Comparison of ENCODE assay signal across 8 mouse cellular contexts in genomic region chr4:129256450-129257380, GRCm38 (mm10). TPM values are rescaled to one million over a fixed set of nuclear protein-coding genes. Genes with fewer than 3 reads are reported as not detected.
DNase-seq lines count a peak whose midpoint lies in the region; ATAC-seq and TF ChIP-seq lines count a peak whose summit lies in the region.

No protein-coding gene starts in this region.

- H3K27ac ChIP-seq in hindbrain, postnatal 0 days, result no peak overlapping the region
- H3K27ac ChIP-seq in hindbrain, embryonic 11.5 days (ENCODE audit: low read depth, low read length), result no peak overlapping the region
- 0 out of 2 replicates have a peak overlapping the region, but pooled peaks have one; percentile 34 for H3K27ac ChIP-seq in intestine, embryonic 16.5 days (ENCODE audit: low read length)
- H3K27ac ChIP-seq in lung, embryonic 14.5 days (ENCODE audit: low read depth), result peak overlapping the region; percentile 67

- no peak overlapping the region for H3K4me2 ChIP-seq in hindbrain, postnatal 0 days (ENCODE audit: low read depth, low read length)
- H3K4me2 ChIP-seq in hindbrain, embryonic 11.5 days (replicated peaks; ENCODE audit: low read depth, low read length), result no peak overlapping the region
- H3K4me2 ChIP-seq in intestine, embryonic 16.5 days (ENCODE audit: low read depth, low read length), result no peak overlapping the region
- H3K4me2 ChIP-seq in lung, embryonic 14.5 days, result peak overlapping the region; percentile 26; the same call in 1 of the 2 replicates

- H3K27me3 ChIP-seq in hindbrain, postnatal 0 days (ENCODE audit: insufficient read depth, low read length), result no peaks in the 10 kb centered on the region
- H3K27me3 ChIP-seq in hindbrain, embryonic 11.5 days (ENCODE audit: control insufficient read depth, insufficient read depth, low read length), result peaks cover 3% of the 10 kb centered on the region; the same call in 1 of the 2 replicates
- no peaks in the 10 kb centered on the region for H3K27me3 ChIP-seq in intestine, embryonic 16.5 days (replicated peaks; ENCODE audit: control insufficient read depth, insufficient read depth, low read length)
- H3K27me3 ChIP-seq in lung, embryonic 14.5 days (ENCODE audit: insufficient read depth, low read length), result no peaks in the 10 kb centered on the region; the same call in 1 of the 2 replicates

- no peaks in the 10 kb centered on the region for H3K9me3 ChIP-seq in hindbrain, postnatal 0 days (ENCODE audit: low read length)
- no peaks in the 10 kb centered on the region for H3K9me3 ChIP-seq in hindbrain, embryonic 11.5 days (ENCODE audit: control insufficient read depth, low read length)
- no peaks in the 10 kb centered on the region for H3K9me3 ChIP-seq in intestine, embryonic 16.5 days (ENCODE audit: control insufficient read depth, low read length)
- H3K9me3 ChIP-seq in lung, embryonic 14.5 days (ENCODE audit: low read depth, low read length), result no peaks in the 10 kb centered on the region

- H3K4me3 ChIP-seq in hindbrain, postnatal 0 days (ENCODE audit: low read length), result no peak overlapping the region
- H3K4me3 ChIP-seq in hindbrain, embryonic 11.5 days (ENCODE audit: low read depth, low read length), result no peak overlapping the region
- no peak overlapping the region for H3K4me3 ChIP-seq in intestine, embryonic 16.5 days (ENCODE audit: low read length)
- no peak overlapping the region for H3K4me3 ChIP-seq in lung, embryonic 14.5 days (ENCODE audit: low read depth, low read length)

- no peaks in the 10 kb centered on the region for H3K36me3 ChIP-seq in hindbrain, postnatal 0 days (ENCODE audit: insufficient read depth, low read length)
- no peaks in the 10 kb centered on the region for H3K36me3 ChIP-seq in hindbrain, embryonic 11.5 days (ENCODE audit: control insufficient read depth, insufficient read depth, low read length)
- H3K36me3 ChIP-seq in intestine, embryonic 16.5 days (ENCODE audit: control insufficient read depth, insufficient read depth, low read length), result no peaks in the 10 kb centered on the region
- H3K36me3 ChIP-seq in lung, embryonic 14.5 days (ENCODE audit: insufficient read depth), result no peaks in the 10 kb centered on the region

- peak; percentile 18; the same call in 1 of the 2 replicates for ATAC-seq in hindbrain, postnatal 0 days
- ATAC-seq in hindbrain, embryonic 11.5 days (ENCODE audit: low FRiP score), result no peak
- ATAC-seq in common myeloid progenitor, adult 5-6 weeks (replicated peaks; ENCODE audit: low read depth, poor library complexity, severe bottlenecking), result peak; percentile 93
- peak; percentile 58 for ATAC-seq in intestine, embryonic 16.5 days
- ATAC-seq in lung, embryonic 14.5 days (ENCODE audit: insufficient read depth), result peak; percentile 81

- 26% methylated on average over 8 of the region's 8 CpGs for WGBS in hindbrain, postnatal 0 days
- WGBS in hindbrain, embryonic 11.5 days, result 24% methylated on average over 8 of the region's 8 CpGs
- WGBS in intestine, embryonic 16.5 days, result 25% methylated on average over 8 of the region's 8 CpGs
- 13% methylated on average over 8 of the region's 8 CpGs for WGBS in lung, embryonic 14.5 days

- peaks cover 5% of the 10 kb centered on the region; the same call in 1 of the 2 replicates for H3K4me1 ChIP-seq in hindbrain, postnatal 0 days (ENCODE audit: insufficient read depth, low read length)
- H3K4me1 ChIP-seq in hindbrain, embryonic 11.5 days (replicated peaks; ENCODE audit: control insufficient read depth, insufficient read depth, low read length), result peaks cover 5% of the 10 kb centered on the region
- peaks cover 13% of the 10 kb centered on the region for H3K4me1 ChIP-seq in intestine, embryonic 16.5 days (ENCODE audit: control insufficient read depth, insufficient read depth, low read length)
- H3K4me1 ChIP-seq in lung, embryonic 14.5 days (ENCODE audit: insufficient read depth), result peaks cover 15% of the 10 kb centered on the region

- H3K9ac ChIP-seq in hindbrain, postnatal 0 days (replicated peaks; ENCODE audit: low read length), result no peak overlapping the region
- no peak overlapping the region for H3K9ac ChIP-seq in hindbrain, embryonic 11.5 days (ENCODE audit: low read depth, low read length)
- H3K9ac ChIP-seq in intestine, embryonic 16.5 days (ENCODE audit: low read depth, low read length), result peak overlapping the region; percentile 35; the same call in 1 of the 2 replicates
- no peak overlapping the region for H3K9ac ChIP-seq in lung, embryonic 14.5 days

- no peak for TF ChIP-seq CTCF in hindbrain, postnatal 0 days (IDR thresholded peaks at IDR 0.05; ENCODE audit: low read depth)
- no peak for TF ChIP-seq CTCF in lung, embryonic 14.5 days (IDR thresholded peaks at IDR 0.05; ENCODE audit: low read depth)

- DNase-seq in hindbrain, postnatal 0 days (ENCODE audit: low spot score), result peak; percentile 49
- DNase-seq in hindbrain, embryonic 11.5 days (ENCODE audit: low spot score), result no peak
- peak; percentile 79 for DNase-seq in lung, embryonic 14.5 days
- DNase-seq in left cerebral cortex, adult 11 months (ENCODE audit: low spot score), result no peak
- no peak for DNase-seq in B cell, adult 2 months
- DNase-seq in frontal cortex, postnatal 36 days (ENCODE audit: low spot score in 2 of 2), result no peak

RNA-seq across cellular contexts. Expression of gene C77080, which starts 4.5 kb away (rescaled TPM):
- total RNA-seq in hindbrain, postnatal 0 days (2014; rRNA removed), result 23.1 and 29.0 TPM in 2 replicates
- 4.9 and 5.3 TPM in 2 replicates for polyA plus RNA-seq in hindbrain, postnatal 0 days (2015; fragmentation: Nextera tagmentation; extraction: Ambion mirVana)
- polyA plus RNA-seq in hindbrain, embryonic 11.5 days (2014; fragmentation: Nextera tagmentation; extraction: Ambion mirVana), result 3.2 and 3.6 TPM in 2 replicates
- 0.15 and 1.1 TPM in 2 replicates for total RNA-seq in common myeloid progenitor, adult 5-6 weeks (2017)
- polyA plus RNA-seq in intestine, embryonic 16.5 days (2015; fragmentation: Nextera tagmentation; extraction: Ambion mirVana), result 6.5 and 7.5 TPM in 2 replicates
- 2.8 and 3.2 TPM in 2 replicates for polyA plus RNA-seq in lung, embryonic 14.5 days (2014; fragmentation: Nextera tagmentation; extraction: Ambion mirVana)

RNA-seq across cellular contexts. Expression of gene Sync, which starts 30.7 kb away (rescaled TPM):
- 1.9 and 3.3 TPM in 2 replicates for total RNA-seq in hindbrain, postnatal 0 days (2014; rRNA removed)
- 1.9 and 2.0 TPM in 2 replicates for polyA plus RNA-seq in hindbrain, postnatal 0 days (2015; fragmentation: Nextera tagmentation; extraction: Ambion mirVana)
- 0.56 and 0.99 TPM in 2 replicates for polyA plus RNA-seq in hindbrain, embryonic 11.5 days (2014; fragmentation: Nextera tagmentation; extraction: Ambion mirVana)
- not detected in 2 replicates for total RNA-seq in common myeloid progenitor, adult 5-6 weeks (2017)
- polyA plus RNA-seq in intestine, embryonic 16.5 days (2015; fragmentation: Nextera tagmentation; extraction: Ambion mirVana), result 1.1 and 1.3 TPM in 2 replicates
- 0.33 and 0.54 TPM in 2 replicates for polyA plus RNA-seq in lung, embryonic 14.5 days (2014; fragmentation: Nextera tagmentation; extraction: Ambion mirVana)

Comparison
In these comparisons a context has a peak if more than half of its experiments do, and no peak if none do; other contexts are left out.
1. DNase-seq: peak in hindbrain, postnatal 0 days (single experiment) and lung, embryonic 14.5 days (single experiment); none in hindbrain, embryonic 11.5 days (single experiment), left cerebral cortex, adult 11 months (single experiment), B cell, adult 2 months (0 of 2) and frontal cortex, postnatal 36 days (0 of 2).
2. H3K27ac ChIP-seq: peak in intestine, embryonic 16.5 days (single experiment) and lung, embryonic 14.5 days (single experiment); none in hindbrain, postnatal 0 days (single experiment) and hindbrain, embryonic 11.5 days (single experiment).